Mouse (Mus musculus) brain, embryonic 14.5 days (tissue): ENCODE measurements around the gene Kdm5c. TPM values are rescaled to one million over a fixed set of nuclear protein-coding genes. Genes with fewer than 3 reads are reported as not detected.
"Not testable (repeated sequence)": the region's sequence is repeated elsewhere in the genome, so short reads cannot be mapped to it uniquely, and the experiment has no call there.

Source experiments
- DNase-seq: peaks from one replicate; pipeline ENCODE4 v3.0.0-alpha.2; 2011; ENCODE audit warnings: low read depth
- CTCF ChIP-seq: fragments of 200-500 bp; IDR thresholded peaks from 2 replicates; pipeline ENCODE4 v1.5.1; 2012; ENCODE audit warnings: inconsistent platforms, mild to moderate bottlenecking, moderate library complexity, borderline replicate concordance; ENCODE audit not compliant: insufficient read depth, insufficient read length; ENCODE audit errors: extremely low read depth
- POLR2A ChIP-seq: fragments of 200-500 bp; IDR thresholded peaks from 2 replicates; pipeline ENCODE4 v1.6.1; 2012; ENCODE audit warnings: mild to moderate bottlenecking, inconsistent platforms, borderline replicate concordance; ENCODE audit not compliant: poor library complexity, insufficient read depth, insufficient read length, severe bottlenecking; ENCODE audit errors: extremely low read depth
- polyA plus RNA-seq: library from polyadenylated mRNA; depleted of rRNA; stranded (reverse); fragments of >200 nt; gene quantifications from 2 replicates; pipeline ENCODE4 v1.2.3, GENCODE M21; 2012

The Kdm5c gene
- polyA plus RNA-seq, 1 experiment = 57.9 TPM

DNA sequence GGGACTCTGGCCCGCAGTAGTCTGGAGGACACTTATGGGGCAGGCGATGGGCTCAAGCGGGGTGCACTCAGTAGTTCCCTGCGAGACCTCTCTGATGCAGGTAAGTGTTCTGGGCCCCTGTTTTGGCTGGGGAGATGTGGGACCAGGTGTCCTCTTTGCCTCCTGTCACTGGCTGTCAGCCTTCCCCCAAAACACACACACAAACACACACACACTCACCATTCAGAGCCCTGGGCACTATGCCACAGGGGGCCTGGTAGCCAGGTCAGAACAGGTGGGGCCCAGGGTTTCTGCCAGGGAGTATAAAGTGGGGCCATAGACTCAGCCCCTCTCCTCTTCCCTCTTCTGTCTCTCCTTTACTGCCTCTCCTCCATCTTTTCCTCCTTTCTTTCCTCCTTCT, 11.1 kb upstream of the Kdm5c start:
- TF ChIP-seq POLR2A (no peak), CTCF (no peak)
- DNase-seq = no peak

DNA sequence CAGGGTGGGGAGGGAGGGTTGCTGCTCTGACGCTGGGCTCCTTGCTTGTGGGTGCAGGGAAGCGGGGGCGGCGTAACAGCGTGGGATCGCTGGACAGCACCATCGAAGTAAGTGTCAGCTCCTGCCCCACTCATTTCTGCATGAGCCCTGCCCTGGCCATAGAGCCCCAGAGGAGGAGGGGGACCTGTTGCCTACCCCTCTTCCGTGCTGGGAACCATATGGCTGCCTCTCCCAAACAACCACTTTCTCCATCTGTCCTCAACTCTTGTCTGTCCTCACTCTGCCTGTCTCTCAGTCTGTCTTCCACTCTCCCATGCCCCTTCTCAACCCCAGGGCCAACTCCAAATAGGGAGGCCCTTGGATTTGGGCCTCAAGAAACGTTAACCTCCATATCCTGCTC, 10.6 kb upstream of the Kdm5c start:
- DNase-seq = no peak
- TF ChIP-seq POLR2A (no peak), CTCF (no peak)

DNA sequence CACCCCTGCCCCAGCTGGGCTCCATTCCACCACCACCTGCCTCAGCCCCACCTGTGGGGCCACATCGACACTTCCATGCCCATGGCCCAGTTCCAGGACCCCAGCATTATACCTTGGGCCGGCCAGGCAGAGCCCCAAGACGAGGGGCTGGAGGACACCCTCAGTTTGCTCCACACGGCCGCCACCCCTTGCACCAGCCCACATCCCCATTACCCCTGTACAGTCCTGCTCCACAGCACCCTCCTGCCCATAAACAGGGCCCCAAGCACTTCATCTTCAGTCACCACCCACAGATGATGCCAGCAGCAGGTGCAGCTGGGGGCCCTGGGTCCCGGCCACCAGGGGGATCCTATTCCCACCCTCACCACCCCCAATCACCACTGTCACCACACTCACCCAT, 9.5 kb upstream of the Kdm5c start:
- TF ChIP-seq POLR2A (no peak), CTCF (no peak)
- DNase-seq = no peak

DNA sequence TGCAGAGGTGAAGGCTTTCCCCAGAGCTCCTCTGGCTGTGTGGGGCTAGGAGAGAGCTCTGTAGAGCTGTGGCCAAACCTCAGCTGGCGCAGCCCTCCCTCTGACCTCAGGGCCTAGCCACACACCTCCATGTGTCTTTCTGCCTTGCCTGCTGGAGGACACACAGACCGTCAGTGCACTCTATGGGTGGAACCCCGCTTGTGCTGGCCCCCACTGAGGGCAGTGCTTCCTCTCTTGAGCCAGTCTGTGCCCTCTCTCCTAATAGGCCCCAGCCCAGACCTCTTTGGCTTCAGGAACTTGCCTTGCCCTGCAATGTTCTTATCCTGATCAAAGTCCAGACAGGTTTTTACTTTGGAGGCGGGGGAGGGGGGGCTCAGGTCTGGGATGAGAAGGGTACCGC, 8.5 kb upstream of the Kdm5c start:
- TF ChIP-seq POLR2A (no peak), CTCF (no peak)
- DNase-seq = no peak

DNA sequence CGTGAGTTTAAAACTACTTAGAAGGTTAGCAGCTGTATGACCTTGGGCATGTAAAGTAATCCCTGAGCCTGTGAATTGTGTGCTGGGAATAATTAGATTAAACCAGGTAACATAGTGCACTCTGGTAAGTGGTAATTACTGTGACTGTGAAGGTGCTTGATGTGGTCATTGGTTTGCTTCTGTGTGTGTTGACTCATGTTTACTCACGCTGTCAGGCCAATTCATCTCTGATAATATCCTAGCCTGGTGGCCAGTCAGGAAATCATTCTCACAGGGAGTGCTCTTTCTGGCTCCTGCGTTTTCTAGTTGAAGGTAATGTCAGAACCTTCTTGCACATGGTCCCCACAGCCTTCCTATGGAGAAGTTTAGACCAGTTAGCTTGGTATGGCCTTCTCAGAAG, 1.3 kb downstream of the Kdm5c start:
- no peak for TF ChIP-seq POLR2A
- no peak for TF ChIP-seq CTCF
- DNase-seq = no peak

DNA sequence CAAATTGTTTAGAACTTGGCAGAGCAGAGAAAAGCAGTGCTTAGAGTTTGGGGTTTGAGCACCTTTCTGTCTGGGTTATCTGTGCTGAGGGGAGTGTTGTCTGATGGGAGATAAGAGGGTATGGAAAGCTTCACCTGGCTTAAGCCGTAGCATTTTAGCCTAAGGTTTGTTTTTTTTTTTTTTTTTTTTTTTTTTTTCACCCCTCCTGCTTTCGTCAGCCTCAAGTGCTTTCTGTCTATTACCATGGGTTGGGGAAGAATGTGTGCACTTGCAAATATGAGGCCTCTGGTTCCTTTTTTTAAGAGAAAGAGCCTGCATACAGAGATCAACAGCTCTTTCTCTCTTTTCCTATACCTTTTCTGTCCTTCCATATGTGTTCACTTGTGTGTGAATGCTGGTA, 2.9 kb downstream of the Kdm5c start:
- TF ChIP-seq CTCF (no peak), POLR2A (no peak)
- DNase-seq = no peak

DNA sequence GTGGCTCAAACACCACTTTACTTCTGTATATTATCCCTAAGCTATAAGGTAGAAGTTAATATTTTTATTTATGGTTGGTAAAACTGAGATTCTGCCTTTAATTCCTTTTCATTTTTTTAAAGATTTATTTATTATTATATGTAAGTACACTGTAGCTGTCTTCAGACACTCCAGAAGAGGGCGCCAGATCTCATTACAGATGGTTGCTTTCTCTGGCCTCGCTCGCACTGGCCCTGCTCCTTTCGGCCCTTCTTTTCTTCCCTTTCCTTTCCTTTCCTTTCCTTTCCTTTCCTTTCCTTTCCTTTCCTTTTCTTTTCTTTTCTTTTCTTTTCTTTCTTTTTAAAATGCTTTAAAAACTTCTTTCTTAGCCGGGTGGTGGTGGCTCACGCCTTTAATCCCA, 10.3 kb downstream of the Kdm5c start:
- DNase-seq = peak; percentile 1
- peak; percentile 5; the same call in 1 of the 2 replicates for TF ChIP-seq CTCF

DNA sequence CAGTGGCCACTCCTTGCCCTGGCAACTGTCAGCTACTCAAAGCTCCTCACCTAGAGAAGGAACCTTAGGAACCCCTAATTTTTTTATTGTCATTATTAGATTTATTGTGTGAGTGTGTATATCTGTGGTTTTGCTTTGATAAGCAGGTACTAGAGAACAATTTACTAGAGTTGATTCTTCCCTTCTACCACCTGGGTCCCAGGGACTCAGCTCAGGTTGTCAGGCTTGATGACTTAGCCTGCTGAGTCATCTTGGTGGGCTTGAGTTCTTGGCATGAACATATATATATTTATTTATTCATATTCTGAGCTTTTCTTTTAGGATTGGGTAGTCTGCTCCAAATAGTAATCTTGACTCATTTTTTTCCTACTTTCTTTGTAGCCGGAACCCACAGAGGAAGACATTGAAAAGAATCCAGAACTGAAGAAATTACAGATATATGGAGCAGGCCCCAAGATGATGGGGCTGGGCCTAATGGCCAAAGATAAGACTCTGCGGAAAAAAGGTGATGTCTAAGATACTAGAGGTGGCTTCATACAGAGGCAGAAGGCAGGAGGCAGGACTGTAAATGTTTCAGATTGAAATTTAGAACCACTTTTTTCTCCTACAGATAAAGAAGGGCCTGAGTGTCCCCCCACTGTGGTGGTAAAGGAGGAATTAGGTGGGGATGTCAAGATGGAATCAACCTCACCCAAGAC, 11.8 kb downstream of the Kdm5c start:
- no peak for DNase-seq
- no peak for TF ChIP-seq CTCF
- no peak for TF ChIP-seq POLR2A

DNA sequence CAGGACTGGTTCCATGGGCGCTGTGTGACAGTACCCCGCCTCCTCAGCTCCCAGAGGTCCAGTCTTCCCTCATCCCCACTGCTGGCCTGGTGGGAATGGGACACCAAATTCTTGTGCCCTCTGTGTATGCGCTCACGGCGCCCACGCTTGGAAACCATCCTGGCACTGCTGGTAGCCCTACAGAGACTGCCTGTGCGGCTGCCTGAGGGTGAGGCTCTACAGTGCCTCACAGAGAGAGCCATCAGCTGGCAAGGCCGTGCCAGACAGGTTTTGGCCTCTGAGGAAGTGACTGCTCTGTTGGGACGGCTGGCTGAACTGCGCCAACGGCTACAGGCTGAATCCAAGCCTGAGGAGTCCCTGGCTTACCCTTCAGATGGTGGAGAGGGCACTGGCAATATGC, 38.4 kb downstream of the Kdm5c start:
- no peak for DNase-seq

DNA sequence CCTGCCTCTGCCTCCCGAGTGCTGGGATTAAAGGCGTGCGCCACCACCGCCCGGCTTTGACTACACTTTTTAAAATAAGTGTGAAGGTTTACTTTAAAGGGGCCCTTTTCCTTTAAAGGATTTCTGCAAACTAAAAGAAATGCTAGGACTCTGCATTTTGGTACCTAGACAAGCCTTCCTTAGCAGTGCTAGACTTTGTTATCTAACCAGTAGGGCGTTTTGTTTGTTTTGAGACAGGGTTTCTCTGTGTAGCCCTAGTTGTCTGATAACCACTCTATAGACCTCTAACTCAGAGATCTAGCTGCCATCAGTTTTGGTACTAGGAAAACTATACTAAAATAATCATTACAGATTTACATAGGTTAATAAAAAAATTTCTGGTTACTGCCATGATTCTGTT, 46.6 kb downstream of the Kdm5c start:
- no peak for TF ChIP-seq CTCF
- TF ChIP-seq POLR2A = no peak
- no peak for DNase-seq

More for the DNA sequence above, 38.4 kb downstream of the Kdm5c start:
- no peak for TF ChIP-seq CTCF
- no peak for TF ChIP-seq POLR2A

DNA sequence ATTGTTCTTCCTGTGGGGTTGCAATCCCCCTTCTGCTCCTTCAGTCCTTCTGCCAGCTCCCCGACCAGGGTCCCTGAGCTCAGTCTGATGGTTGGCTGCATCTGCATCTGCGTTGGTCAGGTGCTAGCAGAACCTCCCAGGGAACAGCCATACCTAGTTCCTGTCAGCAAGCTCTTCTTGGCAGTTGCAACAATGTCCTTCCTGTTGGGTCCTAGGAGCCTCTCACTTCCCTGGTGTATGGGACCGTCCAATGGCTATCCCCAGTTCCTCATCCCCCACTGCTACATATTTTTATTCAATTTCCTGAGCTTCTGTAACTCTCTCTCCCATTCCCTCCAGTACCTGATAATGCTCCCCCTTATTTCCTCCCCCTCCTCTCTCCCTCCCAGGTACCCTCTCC, 51.9 kb downstream of the Kdm5c start:
- TF ChIP-seq CTCF (no peak), POLR2A (no peak)
- no peak for DNase-seq

DNA sequence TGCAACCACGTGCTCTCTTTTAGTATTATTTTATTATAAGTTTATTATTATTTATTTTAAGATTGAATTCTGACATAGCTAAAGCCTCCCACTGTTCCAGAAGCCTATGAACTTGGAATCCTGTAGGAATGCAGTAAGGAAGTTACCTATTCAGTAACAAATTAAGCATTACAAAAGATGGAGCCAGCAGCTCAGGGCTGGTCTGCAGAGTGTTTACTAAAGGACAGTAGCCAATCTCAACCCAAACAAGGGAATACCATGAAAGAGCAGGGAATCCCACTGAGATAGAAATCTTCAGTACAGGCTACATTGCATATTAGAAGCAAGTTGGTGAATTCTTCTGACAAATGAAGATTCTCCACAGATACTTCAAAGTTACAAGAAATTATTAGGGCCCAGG, 54.2 kb downstream of the Kdm5c start:
- DNase-seq = not testable (repeated sequence)

DNA sequence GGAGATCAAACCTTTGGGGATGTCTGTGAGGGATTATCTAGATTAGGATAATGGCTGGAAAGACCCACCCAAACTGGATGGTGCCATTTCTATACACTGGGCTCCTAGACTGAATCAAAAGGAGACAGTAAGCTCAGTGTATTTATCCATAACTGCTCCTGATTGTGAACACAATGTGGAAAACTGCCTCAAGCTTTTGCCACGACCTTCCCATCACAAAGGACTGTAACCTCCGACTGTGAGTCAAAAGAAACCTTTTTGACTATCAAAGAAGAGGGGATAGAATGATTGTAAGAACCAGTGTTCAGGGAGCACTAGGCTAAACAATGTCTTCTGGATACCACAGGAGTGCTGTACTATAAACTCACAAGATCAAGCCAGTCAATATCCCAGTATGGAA, 73.4 kb downstream of the Kdm5c start:
- DNase-seq = no peak
- TF ChIP-seq POLR2A = no peak
- TF ChIP-seq CTCF = no peak
